Comparison of ENCODE assay signal across 22 mouse cellular contexts in genomic region chr1:167760307-167760706, GRCm38 (mm10).
DNase-seq lines count a peak whose midpoint lies in the region; ATAC-seq lines count a peak whose summit lies in the region.
"Had no signal": no experiment of that assay in that cellular context is flagged by ENCODE, and none has a peak within 500 bp of the region (broad histone marks: within the 10 kb centered on the region; RNA-seq: fewer than 3 reads in every experiment).

No protein-coding gene starts in this region.

- H3K27ac ChIP-seq in hindbrain, embryonic 10.5 days: peak overlapping the region; percentile 43
- H3K27ac ChIP-seq in hindbrain, embryonic 14.5 days: no peak overlapping the region
- no peak overlapping the region for H3K27ac ChIP-seq in liver, embryonic 15.5 days (replicated peaks)
- no peak overlapping the region for H3K27ac ChIP-seq in liver, embryonic 11.5 days (ENCODE audit: low read depth, low read length)
- 0 out of 2 replicates have a peak overlapping the region, but pooled peaks have one; percentile 6 for H3K27ac ChIP-seq in embryonic facial prominence, embryonic 10.5 days (replicated peaks)
- 0 out of 2 replicates have a peak overlapping the region, but pooled peaks have one; percentile 46 for H3K27ac ChIP-seq in limb, embryonic 10.5 days
- H3K27ac ChIP-seq: embryonic facial prominence, embryonic 13.5 days; embryonic facial prominence, embryonic 15.5 days; forebrain, embryonic 12.5 days had no signal

- no peak for DNase-seq in hindbrain, embryonic 10.5 days (ENCODE audit: low spot score)
- no peak for DNase-seq in hindbrain, embryonic 14.5 days (ENCODE audit: low spot score)
- no peak for DNase-seq in liver, embryonic 11.5 days (ENCODE audit: low spot score)
- no peak for DNase-seq in embryonic facial prominence, embryonic 10.5 days (ENCODE audit: low spot score)
- no peak for DNase-seq in limb, embryonic 10.5 days (ENCODE audit: low spot score)
- no peak for DNase-seq in kidney, postnatal 25 days
- DNase-seq in neural tube, embryonic 10.5 days (ENCODE audit: extremely low spot score, low spot score): no peak
- DNase-seq: adrenal gland, adult 8-10 months; adrenal gland, postnatal 14 days; adrenal gland, postnatal 36 days; cerebellum, adult 11-12 months; cerebellum, adult 2 months; cerebellum, adult 9-10 months; cerebellum, postnatal 10 days; cerebellum, postnatal 25 days had no signal

- no peak overlapping the region for H3K4me2 ChIP-seq in hindbrain, embryonic 14.5 days (replicated peaks)
- no peak overlapping the region for H3K4me2 ChIP-seq in liver, embryonic 15.5 days
- no peak overlapping the region for H3K4me2 ChIP-seq in liver, embryonic 11.5 days
- H3K4me2 ChIP-seq: embryonic facial prominence, embryonic 13.5 days; embryonic facial prominence, embryonic 15.5 days; forebrain, embryonic 12.5 days had no signal

- H3K4me1 ChIP-seq in hindbrain, embryonic 10.5 days (replicated peaks): peaks cover 57% of the 10 kb centered on the region
- peaks cover 21% of the 10 kb centered on the region; the same call in 1 of the 2 replicates for H3K4me1 ChIP-seq in hindbrain, embryonic 14.5 days (replicated peaks; ENCODE audit: control insufficient read depth, insufficient read depth, low read length)
- no peaks in the 10 kb centered on the region for H3K4me1 ChIP-seq in liver, embryonic 15.5 days (replicated peaks)
- H3K4me1 ChIP-seq in liver, embryonic 11.5 days (replicated peaks; ENCODE audit: control insufficient read depth, insufficient read depth, low read length): no peaks in the 10 kb centered on the region
- peaks cover 55% of the 10 kb centered on the region for H3K4me1 ChIP-seq in embryonic facial prominence, embryonic 10.5 days
- peaks cover 69% of the 10 kb centered on the region for H3K4me1 ChIP-seq in limb, embryonic 10.5 days

- no peaks in the 10 kb centered on the region for H3K9me3 ChIP-seq in hindbrain, embryonic 10.5 days
- no peaks in the 10 kb centered on the region for H3K9me3 ChIP-seq in hindbrain, embryonic 14.5 days (ENCODE audit: control insufficient read depth, low read length)
- no peaks in the 10 kb centered on the region for H3K9me3 ChIP-seq in liver, embryonic 15.5 days (replicated peaks)
- no peaks in the 10 kb centered on the region for H3K9me3 ChIP-seq in liver, embryonic 11.5 days (ENCODE audit: control insufficient read depth, low read length)
- no peaks in the 10 kb centered on the region for H3K9me3 ChIP-seq in embryonic facial prominence, embryonic 10.5 days
- H3K9me3 ChIP-seq in limb, embryonic 10.5 days (replicated peaks): no peaks in the 10 kb centered on the region
- H3K9me3 ChIP-seq: embryonic facial prominence, embryonic 13.5 days; embryonic facial prominence, embryonic 15.5 days; forebrain, embryonic 12.5 days had no signal

- no peak overlapping the region for H3K9ac ChIP-seq in hindbrain, embryonic 14.5 days
- no peak overlapping the region for H3K9ac ChIP-seq in liver, embryonic 15.5 days
- no peak overlapping the region for H3K9ac ChIP-seq in liver, embryonic 11.5 days (ENCODE audit: low read depth, low read length)
- H3K9ac ChIP-seq: embryonic facial prominence, embryonic 13.5 days; embryonic facial prominence, embryonic 15.5 days; forebrain, embryonic 12.5 days had no signal

- WGBS in hindbrain, embryonic 10.5 days: 88% methylated on average over 10 of the region's 10 CpGs
- 87% methylated on average over 10 of the region's 10 CpGs for WGBS in hindbrain, embryonic 14.5 days
- WGBS in liver, embryonic 15.5 days (ENCODE audit: insufficient replicate concordance): 59% methylated on average over 10 of the region's 10 CpGs
- 80% methylated on average over 10 of the region's 10 CpGs for WGBS in liver, embryonic 11.5 days
- 86% methylated on average over 10 of the region's 10 CpGs for WGBS in embryonic facial prominence, embryonic 10.5 days
- WGBS in limb, embryonic 10.5 days: 93% methylated on average over 10 of the region's 10 CpGs

- peaks cover 93% of the 10 kb centered on the region for H3K27me3 ChIP-seq in hindbrain, embryonic 10.5 days (ENCODE audit: insufficient read depth, poor library complexity, severe bottlenecking)
- H3K27me3 ChIP-seq in hindbrain, embryonic 14.5 days (ENCODE audit: control insufficient read depth, insufficient read depth, low read length): peaks cover 61% of the 10 kb centered on the region
- no peaks in the 10 kb centered on the region for H3K27me3 ChIP-seq in liver, embryonic 15.5 days
- H3K27me3 ChIP-seq in liver, embryonic 11.5 days (replicated peaks; ENCODE audit: control insufficient read depth, insufficient read depth, low read length): no peaks in the 10 kb centered on the region; the same call in 1 of the 2 replicates
- H3K27me3 ChIP-seq in embryonic facial prominence, embryonic 10.5 days (replicated peaks; ENCODE audit: low read depth, poor library complexity, severe bottlenecking): peaks cover 65% of the 10 kb centered on the region
- 0 out of 2 replicates have a peak, but pooled peaks cover 3% of the 10 kb centered on the region for H3K27me3 ChIP-seq in limb, embryonic 10.5 days (ENCODE audit: low read depth, poor library complexity, severe bottlenecking)

- H3K36me3 ChIP-seq in hindbrain, embryonic 10.5 days: no peaks in the 10 kb centered on the region
- H3K36me3 ChIP-seq in hindbrain, embryonic 14.5 days (replicated peaks; ENCODE audit: control insufficient read depth, insufficient read depth): no peaks in the 10 kb centered on the region
- no peaks in the 10 kb centered on the region for H3K36me3 ChIP-seq in liver, embryonic 15.5 days (replicated peaks)
- H3K36me3 ChIP-seq in liver, embryonic 11.5 days (ENCODE audit: control insufficient read depth, insufficient read depth, low read length): no peaks in the 10 kb centered on the region
- no peaks in the 10 kb centered on the region for H3K36me3 ChIP-seq in embryonic facial prominence, embryonic 10.5 days (replicated peaks)
- no peaks in the 10 kb centered on the region for H3K36me3 ChIP-seq in limb, embryonic 10.5 days
- H3K36me3 ChIP-seq: embryonic facial prominence, embryonic 13.5 days; embryonic facial prominence, embryonic 15.5 days; forebrain, embryonic 12.5 days had no signal

- H3K4me3 ChIP-seq in hindbrain, embryonic 10.5 days: no peak overlapping the region
- H3K4me3 ChIP-seq in hindbrain, embryonic 14.5 days (replicated peaks; ENCODE audit: low read length): no peak overlapping the region
- no peak overlapping the region for H3K4me3 ChIP-seq in liver, embryonic 15.5 days (replicated peaks)
- H3K4me3 ChIP-seq in liver, embryonic 11.5 days (ENCODE audit: low read depth, low read length): no peak overlapping the region
- H3K4me3 ChIP-seq in embryonic facial prominence, embryonic 10.5 days: no peak overlapping the region
- H3K4me3 ChIP-seq in limb, embryonic 10.5 days: no peak overlapping the region
- H3K4me3 ChIP-seq: embryonic facial prominence, embryonic 13.5 days; embryonic facial prominence, embryonic 15.5 days; erythroblast, embryonic 14.5 days; forebrain, embryonic 12.5 days had no signal

- ATAC-seq in hindbrain, embryonic 14.5 days (ENCODE audit: low FRiP score): no peak
- 0 out of 2 replicates have a peak, but pooled peaks have one; percentile 49 for ATAC-seq in liver, embryonic 15.5 days (ENCODE audit: insufficient read depth)
- no peak for ATAC-seq in liver, embryonic 11.5 days (replicated peaks; ENCODE audit: low FRiP score)
- ATAC-seq: forebrain, embryonic 14.5 days; forebrain, embryonic 16.5 days had no signal

Comparison
In these comparisons a context has a peak if more than half of its experiments do, and no peak if none do; other contexts are left out.
1. H3K27ac ChIP-seq: peak in hindbrain, embryonic 10.5 days (single experiment), embryonic facial prominence, embryonic 10.5 days (single experiment) and limb, embryonic 10.5 days (single experiment); none in hindbrain, embryonic 14.5 days (single experiment), liver, embryonic 15.5 days (single experiment) and liver, embryonic 11.5 days (single experiment).